8 mouse cellular contexts compared by ENCODE assay signal in genomic region chr14:121198915-121199572, GRCm38 (mm10).
DNase-seq lines count a peak whose midpoint lies in the region; ATAC-seq and TF ChIP-seq lines count a peak whose summit lies in the region.

No protein-coding gene starts in this region.

- no peak overlapping the region for H3K4me3 ChIP-seq in embryonic facial prominence, embryonic 14.5 days (ENCODE audit: low read depth, low read length)
- H3K4me3 ChIP-seq in cerebellum, adult 2 months (replicated peaks; ENCODE audit: insufficient read depth, low read depth, low read length) = no peak overlapping the region

- peak overlapping the region; percentile 31; the same call in 1 of the 2 replicates for H3K9ac ChIP-seq in embryonic facial prominence, embryonic 14.5 days (ENCODE audit: low read depth, low read length)

- TF ChIP-seq POLR2A in cerebellum, adult 2 months (IDR thresholded peaks at IDR 0.05; ENCODE audit: borderline replicate concordance, insufficient read depth, low read length) = no peak

- no peak overlapping the region for H3K4me2 ChIP-seq in embryonic facial prominence, embryonic 14.5 days (ENCODE audit: low read depth, low read length)

- ATAC-seq in embryonic facial prominence, embryonic 14.5 days (ENCODE audit: low read depth) = peak; percentile 87

- peaks cover 24% of the 10 kb centered on the region for H3K4me1 ChIP-seq in embryonic facial prominence, embryonic 14.5 days (ENCODE audit: control insufficient read depth, insufficient read depth, low read length)
- H3K4me1 ChIP-seq in cerebellum, adult 2 months (ENCODE audit: control insufficient read depth, insufficient read depth, low read length) = no peaks in the 10 kb centered on the region; the same call in 1 of the 2 replicates

- H3K27ac ChIP-seq in embryonic facial prominence, embryonic 14.5 days (replicated peaks; ENCODE audit: low read depth, low read length) = peak overlapping the region; percentile 54
- no peak overlapping the region; the same call in 1 of the 2 replicates for H3K27ac ChIP-seq in cerebellum, adult 2 months (ENCODE audit: insufficient read depth, low read length)

- no peak for TF ChIP-seq CTCF in cerebellum, adult 2 months (IDR thresholded peaks at IDR 0.05; ENCODE audit: borderline replicate concordance, insufficient read depth, low read depth, low read length)

- H3K36me3 ChIP-seq in embryonic facial prominence, embryonic 14.5 days (ENCODE audit: control insufficient read depth, insufficient read depth, low read length) = peaks cover 11% of the 10 kb centered on the region; the same call in 1 of the 2 replicates

- no peaks in the 10 kb centered on the region for H3K27me3 ChIP-seq in embryonic facial prominence, embryonic 14.5 days (replicated peaks; ENCODE audit: control insufficient read depth, insufficient read depth, low read length)
- no peaks in the 10 kb centered on the region for H3K27me3 ChIP-seq in cerebellum, adult 2 months (ENCODE audit: control insufficient read depth, insufficient read depth, low read length)

- peaks cover 9% of the 10 kb centered on the region for H3K9me3 ChIP-seq in embryonic facial prominence, embryonic 14.5 days (ENCODE audit: control insufficient read depth, low read length)

- peak; percentile 38 for DNase-seq in left cerebral cortex, adult 11 months (ENCODE audit: low spot score)
- no peak for DNase-seq in left cerebral cortex, adult 18-20 months (ENCODE audit: low spot score in 2 of 2)
- DNase-seq in embryonic facial prominence, embryonic 14.5 days (ENCODE audit: low spot score) = peak; percentile 86
- DNase-seq in hindlimb bud, embryonic 11.5 days (ENCODE audit: extremely low spot score, low read depth, low spot score) = peak; percentile 33
- peak; percentile 7 for DNase-seq in naive thymus-derived CD4-positive, alpha-beta T cell, adult 2 months (ENCODE audit: low read depth)
- no peak for DNase-seq in spleen, postnatal 14 days (ENCODE audit: low spot score in 2 of 2)
- DNase-seq in lung, postnatal 25 days (ENCODE audit: low spot score) = no peak
- DNase-seq in cerebellum, adult 2 months = no peak

- WGBS in embryonic facial prominence, embryonic 14.5 days = 31% methylated on average over 14 of the region's 14 CpGs
- whole genome bisulfite sequencing in cerebellum, adult 2 months = 83% methylated on average over 14 of the region's 14 CpGs

Comparison
In these comparisons a context has a peak if more than half of its experiments do, and no peak if none do; other contexts are left out.
1. DNase-seq: peak in left cerebral cortex, adult 11 months (single experiment), embryonic facial prominence, embryonic 14.5 days (single experiment), hindlimb bud, embryonic 11.5 days (single experiment) and naive thymus-derived CD4-positive, alpha-beta T cell, adult 2 months (single experiment); none in left cerebral cortex, adult 18-20 months (0 of 2), spleen, postnatal 14 days (0 of 2), lung, postnatal 25 days (single experiment) and cerebellum, adult 2 months (0 of 2).